Mouse (Mus musculus) cerebellum, adult 11 months (tissue): ENCODE measurements around the gene Pacrg.

ENCODE experiments used
- DNase-seq: peaks from one replicate; pipeline ENCODE4 v3.0.0; 2022

The Pacrg gene

GRCm38 (mm10) chr17:10365501-10366482 lies 474.3 kb downstream of the Pacrg start:
- no peak for DNase-seq

DNA sequence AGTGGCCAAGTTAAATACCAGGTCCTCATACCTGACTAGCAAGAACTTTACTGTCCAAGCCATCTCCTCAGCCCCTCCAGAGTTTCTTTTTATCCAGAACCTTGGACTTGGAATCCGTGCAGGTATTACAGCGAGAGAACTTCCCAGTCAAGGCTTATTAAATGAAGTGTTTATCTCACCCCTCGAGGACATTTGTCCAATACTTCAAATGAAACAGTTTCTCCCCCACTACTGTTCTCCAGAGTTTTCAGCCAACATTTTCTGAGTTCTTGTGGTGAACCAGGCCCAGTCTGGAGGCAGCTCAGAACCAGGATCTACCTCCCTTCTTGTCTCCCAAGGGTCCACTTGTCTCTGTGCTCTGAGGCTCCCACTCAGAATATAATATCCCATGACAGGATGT lies 477.0 kb downstream of the Pacrg start:
- DNase-seq, result no peak

DNA sequence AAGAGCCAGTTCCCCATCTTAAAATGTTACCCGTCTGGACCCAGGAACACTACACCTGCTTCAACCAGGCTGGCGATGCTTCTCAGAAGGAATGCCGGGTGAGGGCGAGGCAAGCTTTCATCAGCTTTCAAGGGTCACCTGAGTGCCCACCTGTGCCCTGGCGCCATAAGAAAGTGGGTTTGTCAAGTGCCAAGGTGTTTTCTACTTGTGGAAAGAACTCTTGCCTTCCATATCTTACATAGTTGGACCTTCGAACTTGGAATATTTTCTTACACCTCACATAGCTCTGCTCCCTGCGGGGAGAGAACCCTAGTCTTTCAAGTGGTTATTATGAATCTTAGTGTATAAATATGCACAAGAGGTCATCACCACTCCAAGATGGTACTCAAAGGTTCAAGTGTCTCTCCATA lies 478.2 kb downstream of the Pacrg start:
- DNase-seq, result no peak

GRCm38 (mm10) chr17:10360738-10361137 lies 479.4 kb downstream of the Pacrg start:
- DNase-seq, result no peak

GRCm38 (mm10) chr17:10359466-10359865 lies 480.6 kb downstream of the Pacrg start:
- no peak for DNase-seq

- no peak for DNase-seq
Observed at GRCm38 (mm10) chr17:10357348-10357747, 482.8 kb downstream of the Pacrg start.

- DNase-seq, result no peak
Observed at GRCm38 (mm10) chr17:10356294-10356693, 483.8 kb downstream of the Pacrg start.

DNA sequence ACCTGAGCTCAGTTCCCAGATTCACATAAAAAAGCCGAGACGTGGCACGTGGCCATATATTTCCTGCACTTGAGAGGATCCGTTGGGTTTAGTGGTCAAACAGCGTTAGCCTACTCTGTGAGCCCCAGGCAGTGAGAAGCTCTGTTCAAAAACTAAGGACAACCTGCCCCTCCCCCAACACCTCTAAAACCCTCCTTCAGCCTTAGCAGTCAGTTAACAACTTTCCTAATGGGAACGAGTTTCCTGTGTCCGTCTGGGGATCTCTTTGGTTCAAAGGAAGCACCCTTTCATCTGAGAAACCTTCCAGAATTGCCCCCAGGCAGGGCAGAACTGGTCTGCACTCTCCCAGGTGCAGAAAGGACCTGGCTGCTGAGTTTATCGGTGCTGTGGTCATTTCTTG lies 484.4 kb downstream of the Pacrg start:
- no peak for DNase-seq
